Mouse (Mus musculus): ENCODE measurements around the gene Pdzd2. TPM values are rescaled to one million over a fixed set of nuclear protein-coding genes. Genes with fewer than 3 reads are reported as not detected.
A peak's percentile ranks its signal among the peaks of the same experiment; 100 is the strongest.

The Pdzd2 gene
- total RNA-seq, 2 experiments from 2014 or later = 178 to 205 TPM

DNA sequence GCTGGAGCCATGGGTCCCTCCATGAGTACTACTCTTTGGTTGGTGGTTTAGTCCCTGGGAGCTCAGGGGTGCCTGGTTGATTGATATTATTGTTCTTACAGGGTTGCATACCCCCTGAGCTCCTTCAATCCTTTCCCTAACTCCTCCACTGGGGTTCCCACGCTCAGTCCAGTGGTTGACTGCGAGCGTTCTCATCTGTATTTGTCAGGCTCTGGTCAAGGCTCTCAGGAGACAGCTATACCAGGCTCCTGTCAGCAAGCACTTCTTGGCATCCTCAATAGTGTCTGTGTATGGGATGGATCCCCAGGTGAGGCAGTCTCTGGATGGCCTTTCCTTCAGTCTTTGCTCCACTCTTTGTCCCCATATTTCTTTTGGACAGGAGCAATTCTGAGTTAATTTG is 392.8 kb downstream of the Pdzd2 start:
- DNase-seq = no peak

DNA sequence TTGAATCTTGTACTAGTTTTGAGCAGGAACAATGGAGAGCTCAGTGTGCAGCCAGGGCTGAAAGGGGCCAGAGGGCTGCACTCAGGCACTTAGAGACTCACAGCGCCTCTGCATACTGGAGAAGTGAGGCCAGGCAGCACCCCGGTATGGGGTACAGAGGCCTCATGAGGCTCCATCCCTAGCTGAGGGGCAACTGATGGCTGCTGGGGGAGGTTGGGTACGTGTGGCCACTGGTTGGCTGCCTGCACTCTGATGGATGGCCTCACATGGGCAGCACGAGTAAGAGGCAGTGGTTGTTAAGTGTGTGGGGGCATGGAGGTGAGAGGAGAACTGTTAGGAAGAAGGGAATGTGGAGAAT is 398.3 kb downstream of the Pdzd2 start:
- no peak for DNase-seq

DNA sequence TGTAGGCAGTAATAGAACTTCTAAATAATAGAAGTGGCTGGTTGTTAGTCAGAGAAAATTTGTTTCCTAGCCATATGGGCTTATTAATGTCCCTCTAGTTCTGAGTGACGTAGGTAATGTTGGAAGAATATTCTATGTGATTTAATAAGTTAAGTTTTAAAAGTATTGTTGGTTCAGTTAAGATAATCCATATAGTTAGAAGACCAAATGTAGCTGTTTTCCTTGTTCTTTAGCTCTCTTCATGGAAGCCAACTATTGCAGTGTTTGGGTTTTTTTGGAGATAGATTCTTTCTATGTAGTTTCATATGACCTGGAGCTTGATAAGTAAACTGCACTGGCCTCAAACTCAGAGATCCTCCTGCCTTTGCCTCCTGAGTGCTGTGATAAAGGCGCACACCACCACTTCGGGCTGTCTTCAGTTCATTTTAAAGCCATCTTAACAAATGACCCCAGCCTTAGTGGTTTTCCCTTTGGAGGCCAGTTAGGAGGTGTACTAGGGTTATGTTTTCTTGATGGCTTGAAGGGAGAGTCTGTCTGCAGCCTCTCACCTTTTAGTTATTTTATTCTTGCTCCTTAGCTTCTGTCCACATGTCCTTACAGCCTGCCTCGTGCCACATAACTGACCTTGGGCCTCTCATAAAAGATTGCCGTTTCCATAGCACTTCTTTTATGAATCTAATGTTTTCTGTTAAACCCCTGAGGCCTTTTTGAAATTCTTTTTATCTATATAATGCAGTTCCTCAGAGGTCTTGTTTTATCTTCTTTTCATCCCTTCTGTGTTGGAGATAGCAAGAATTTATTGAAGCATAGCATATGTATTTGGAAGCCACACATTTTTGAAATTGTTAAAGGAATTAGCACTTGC is 399.0 kb downstream of the Pdzd2 start:
- DNase-seq = no peak

DNA sequence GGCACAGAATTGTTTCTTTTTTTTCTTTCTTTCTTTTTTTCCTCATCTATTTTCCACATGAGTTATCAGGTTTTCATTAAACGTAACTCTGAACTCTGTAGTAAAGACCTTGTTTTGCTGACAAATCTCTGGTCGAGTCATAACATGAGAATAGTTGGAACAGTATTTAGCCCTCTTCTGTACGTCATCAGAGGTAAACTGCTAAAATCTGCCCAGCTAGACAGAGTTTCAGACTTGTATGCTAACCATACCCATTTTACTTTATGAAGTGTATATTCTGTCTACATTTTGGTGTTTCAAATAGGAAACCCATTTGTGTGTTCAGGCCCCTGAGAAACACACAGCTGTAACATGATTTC is 402.0 kb downstream of the Pdzd2 start:
- DNase-seq = no peak

DNA sequence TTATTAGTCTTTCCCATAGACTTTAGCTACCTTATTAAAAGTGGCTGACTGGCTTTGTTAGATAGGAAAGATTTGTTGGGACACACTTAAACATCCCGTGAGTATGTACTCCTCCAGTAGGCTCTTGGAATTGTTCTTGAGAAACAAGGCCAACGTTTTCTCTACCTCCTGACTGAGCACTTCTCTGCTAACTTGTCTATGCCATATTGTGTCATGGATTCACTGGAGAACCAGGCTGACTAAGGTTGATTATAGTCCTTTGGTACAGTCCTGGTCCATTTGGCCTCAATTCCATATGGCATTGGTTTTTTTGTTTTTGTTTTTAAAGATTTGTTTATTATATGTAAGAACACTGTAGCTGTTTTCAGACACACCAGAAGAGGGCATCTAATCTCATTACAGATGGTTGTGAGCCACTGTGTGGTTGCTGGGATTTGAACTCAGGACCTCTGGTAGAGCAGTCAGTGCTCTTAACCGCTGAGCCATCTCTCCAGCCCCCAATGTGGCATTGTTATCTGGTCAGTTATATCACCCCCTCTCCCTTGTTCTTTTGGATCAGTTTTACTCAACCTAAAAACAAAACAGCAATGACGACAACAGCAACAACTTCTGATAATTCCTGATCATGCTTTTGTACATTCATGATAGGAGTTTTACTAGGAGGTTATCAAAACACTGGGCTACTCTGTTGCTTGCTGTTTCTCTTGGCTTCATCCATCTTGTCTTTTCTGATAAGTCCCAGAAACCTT is 402.5 kb downstream of the Pdzd2 start:
- no peak for DNase-seq

DNA sequence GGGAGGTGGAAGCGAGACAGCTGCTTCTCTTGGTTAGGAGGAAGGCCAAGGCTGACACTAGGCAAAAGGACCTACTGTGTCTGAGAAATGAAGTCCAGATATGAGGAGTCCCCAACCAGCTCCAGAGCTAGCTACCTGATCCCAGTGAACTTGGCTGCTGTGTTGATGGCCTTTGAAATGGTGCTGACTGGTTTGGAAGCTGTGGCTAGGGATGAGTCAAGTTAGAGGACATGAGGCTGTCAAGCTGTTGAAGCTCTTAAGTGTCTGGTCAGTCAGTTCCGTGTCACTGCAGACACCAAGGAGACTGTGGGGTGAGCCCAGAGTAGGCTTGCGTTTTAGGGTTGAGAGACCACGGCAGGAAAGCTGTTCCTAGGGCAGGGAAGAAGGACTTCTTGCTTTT is 405.3 kb downstream of the Pdzd2 start:
- no peak for DNase-seq

DNA sequence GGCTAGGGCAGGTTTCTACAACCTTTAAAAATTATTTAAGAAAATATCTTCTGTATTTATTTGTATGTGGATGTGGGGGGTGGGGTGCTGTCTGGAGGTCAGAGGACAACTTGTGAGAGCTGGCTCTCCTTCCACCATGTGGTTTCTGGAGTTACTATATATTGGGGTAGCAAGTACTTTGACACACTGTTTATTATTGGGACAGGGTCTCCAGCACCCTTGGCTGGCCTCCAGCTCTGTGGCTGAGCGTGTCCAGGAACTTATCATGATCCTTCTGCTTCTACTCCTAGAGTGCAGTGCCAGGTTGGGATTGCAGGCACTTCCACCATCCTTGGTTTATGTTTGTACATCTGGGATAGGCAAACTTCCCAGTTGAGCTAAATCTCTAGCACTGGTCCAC is 408.4 kb downstream of the Pdzd2 start:
- DNase-seq = no peak

DNA sequence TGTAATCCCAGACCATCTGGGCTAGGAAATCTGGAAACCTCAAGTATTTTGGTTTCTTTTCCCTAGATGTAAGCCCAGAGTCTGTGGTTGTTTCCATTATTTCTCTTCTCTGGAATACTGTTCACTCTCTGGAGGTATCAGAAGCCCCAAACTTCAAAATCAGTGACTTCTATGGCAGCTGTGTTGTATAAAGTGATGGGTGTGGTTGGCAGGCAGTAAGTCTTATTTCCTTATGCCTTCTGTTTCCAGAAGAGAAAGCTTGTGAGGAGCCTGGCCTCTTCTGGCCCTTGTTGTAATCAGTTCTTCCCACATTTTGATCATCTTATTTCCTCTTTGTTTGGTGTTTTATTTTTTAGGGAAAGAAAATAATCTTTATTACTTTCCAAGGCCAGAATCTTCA is 408.8 kb downstream of the Pdzd2 start:
- DNase-seq = no peak

DNA sequence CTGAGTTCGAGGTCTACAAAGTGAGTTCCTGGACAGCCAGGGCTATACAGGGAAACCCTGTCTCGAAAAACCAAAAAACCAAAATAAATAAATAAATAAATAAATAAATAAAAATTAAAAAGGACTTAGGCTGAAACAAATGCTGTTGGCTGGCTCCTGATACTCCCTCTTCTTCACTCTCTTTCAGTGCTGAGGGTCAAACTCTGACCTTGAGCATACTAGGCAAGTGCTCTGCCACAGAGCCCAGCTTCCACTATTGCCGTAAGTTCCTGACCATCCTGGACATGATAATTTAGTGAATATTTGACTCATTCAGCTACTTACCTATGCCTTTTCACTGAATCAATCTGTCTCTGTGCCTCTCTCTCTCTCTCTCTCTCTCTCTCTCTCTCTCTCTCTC is 409.3 kb downstream of the Pdzd2 start:
- DNase-seq = no peak

DNA sequence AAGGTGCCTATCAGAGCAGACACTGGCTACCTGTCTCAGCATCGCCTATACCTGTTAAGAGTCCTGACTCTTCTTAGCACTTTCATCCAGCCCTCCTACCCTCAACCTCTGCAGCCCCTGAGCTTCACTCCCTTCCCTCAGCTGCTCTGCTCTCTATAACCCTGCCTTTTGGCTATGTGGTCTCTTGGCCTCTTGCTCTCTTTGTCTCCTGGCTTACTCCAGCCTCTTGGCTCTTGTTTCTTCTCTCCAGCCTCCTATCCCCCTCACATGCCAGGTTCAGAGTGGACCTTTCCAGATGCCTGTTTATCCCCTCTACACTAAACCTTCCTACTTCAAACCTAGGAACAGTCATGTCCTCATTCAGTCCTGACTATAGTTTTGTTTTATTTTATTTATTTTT is 415.4 kb downstream of the Pdzd2 start:
- no peak for DNase-seq

DNA sequence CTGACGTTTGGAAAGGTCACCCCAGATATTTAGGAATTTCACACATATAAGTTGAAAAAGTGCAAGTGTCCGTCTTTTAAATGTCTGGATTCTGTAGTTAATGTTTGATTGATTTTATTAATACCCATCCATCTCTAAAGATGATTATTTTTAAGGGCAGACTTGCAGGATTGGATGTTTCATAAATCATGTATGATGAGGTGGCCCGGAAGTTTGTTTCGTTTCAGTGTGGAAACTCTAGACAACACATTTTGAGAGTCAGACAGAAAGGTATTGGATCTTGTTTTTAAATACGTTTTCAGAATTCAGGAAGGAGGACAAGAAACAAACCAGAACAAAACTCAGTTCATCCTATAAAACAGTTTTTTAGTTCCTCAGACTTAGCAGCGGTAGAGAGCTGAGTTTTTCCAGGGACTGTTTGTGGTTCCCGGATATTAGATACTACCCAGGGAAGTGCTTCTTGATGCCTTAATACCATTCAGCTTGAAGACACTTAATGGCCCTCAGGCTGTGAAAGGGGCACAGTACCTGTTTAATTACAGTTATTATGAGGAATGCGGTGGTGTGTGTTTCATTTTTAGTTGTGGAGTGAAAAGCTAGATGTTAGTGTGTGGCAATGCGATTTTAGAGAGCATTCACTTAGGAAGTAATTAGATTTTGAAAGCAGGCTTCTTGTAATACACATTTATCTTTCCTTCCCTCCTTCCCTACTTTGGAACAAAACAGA is 416.9 kb downstream of the Pdzd2 start:
- DNase-seq = no peak

DNA sequence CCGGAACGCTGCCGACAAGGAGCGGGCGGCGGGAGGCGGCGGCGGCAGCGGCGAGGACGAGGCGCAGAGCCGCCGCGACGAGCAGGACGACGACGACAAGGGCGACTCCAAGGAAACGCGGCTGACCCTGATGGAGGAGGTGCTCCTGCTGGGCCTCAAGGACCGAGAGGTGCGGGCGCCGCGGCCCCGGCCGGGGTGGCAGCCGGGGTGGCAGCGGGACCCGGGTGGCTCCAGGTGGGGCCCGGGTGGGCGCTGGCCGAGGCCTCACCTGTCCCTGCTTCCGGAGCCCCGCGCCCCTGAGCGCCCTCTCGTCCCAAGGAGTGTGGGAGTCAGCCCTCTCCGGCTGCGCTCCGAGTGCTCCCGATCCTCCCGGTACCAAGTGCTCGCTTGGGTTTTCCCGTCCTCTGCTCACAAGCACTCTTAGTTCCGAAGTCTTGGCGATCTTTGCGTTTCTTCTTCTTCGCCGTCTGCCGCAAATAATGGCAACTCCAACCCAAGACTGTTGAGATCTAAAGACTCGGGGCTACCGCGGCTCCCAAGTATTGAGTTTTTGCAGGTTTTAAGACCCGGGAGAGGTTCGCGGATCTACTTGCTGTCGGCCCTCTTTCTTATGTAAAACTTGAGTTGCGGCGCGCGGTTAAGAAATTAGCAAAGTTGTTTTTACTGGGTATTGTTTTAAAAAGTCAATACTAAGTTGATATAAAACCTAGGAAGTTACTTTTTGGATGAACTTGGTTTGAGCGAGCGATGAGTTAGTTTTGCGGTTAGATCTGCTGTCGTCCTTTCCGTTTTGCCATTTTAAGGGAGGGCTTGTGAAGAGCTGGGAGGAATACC is 417.7 kb downstream of the Pdzd2 start, which contains the start of gene 1810049J17Rik:
Gene 1810049J17Rik, minus strand, starts transcription at position 112 of the 834 bp plus-strand sequence.
- peak; percentile 59 for DNase-seq

DNA sequence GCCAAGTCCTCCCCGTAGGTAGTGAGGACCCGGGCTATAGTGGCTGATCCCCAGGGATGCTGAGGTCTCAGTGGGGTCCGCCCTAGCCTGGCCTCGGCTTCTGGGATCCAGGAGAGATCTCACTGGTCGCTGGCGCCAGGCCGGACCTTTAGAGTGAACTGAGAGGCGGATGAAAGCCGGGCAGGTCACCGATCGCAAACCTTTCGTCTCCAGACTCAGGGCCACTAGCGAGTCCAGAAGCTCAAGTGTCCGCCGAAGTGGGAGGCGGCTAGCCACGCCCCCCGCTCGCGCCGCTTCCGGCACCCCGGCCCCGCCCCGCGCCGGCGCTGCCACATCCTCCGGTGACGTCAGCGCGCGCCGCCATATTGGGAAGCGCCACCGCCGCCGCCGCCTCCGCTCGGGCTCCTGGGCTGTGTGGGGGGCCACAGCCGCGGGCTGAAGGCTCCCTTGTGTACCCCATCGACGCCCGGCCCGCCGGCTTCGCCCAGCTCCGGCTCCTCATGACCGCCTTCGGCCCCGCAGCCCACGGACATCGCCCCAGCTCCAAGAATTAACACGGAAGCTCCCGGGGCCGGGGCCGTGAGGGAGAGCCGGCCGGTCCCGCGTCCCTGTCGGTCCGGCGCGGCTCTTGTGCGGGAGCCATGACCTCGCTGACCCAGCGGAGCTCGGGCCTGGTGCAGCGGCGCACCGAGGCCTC is 418.5 kb downstream of the Pdzd2 start, which contains the start of gene Golph3:
Gene Golph3, plus strand, starts transcription at position 360 of the 697 bp plus-strand sequence.
- peak; percentile 97 for DNase-seq

DNA sequence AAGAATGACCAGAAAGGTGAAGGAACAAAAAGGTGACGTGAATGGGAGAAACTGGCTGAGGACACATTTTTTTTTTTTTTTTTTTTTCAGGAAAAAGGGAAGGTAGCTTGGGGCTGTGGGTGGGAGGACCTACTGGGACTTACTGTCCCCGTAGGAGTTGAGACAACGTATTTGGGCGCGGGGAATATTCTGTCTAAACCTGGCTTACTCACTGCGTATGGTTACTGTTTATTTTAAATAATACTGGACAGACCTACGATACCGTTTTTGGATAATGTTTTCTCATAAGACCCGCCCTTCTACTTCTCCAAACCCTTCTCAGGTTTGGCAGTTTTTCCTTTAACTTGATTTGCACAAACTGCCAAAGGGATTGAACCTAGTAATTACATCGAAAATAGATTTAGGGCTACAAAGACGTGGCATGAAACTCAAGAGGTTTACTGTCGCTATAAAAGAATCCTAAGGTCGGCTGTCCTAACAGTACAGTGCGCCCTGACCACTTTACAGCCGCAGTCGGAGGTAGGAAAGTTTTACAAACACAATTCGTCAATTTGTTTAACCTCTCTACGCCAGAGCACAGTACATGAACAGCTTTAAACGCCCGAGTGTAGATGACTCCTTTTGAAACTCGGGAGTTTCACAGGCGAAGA is 419.2 kb downstream of the Pdzd2 start:
- DNase-seq = no peak

DNA sequence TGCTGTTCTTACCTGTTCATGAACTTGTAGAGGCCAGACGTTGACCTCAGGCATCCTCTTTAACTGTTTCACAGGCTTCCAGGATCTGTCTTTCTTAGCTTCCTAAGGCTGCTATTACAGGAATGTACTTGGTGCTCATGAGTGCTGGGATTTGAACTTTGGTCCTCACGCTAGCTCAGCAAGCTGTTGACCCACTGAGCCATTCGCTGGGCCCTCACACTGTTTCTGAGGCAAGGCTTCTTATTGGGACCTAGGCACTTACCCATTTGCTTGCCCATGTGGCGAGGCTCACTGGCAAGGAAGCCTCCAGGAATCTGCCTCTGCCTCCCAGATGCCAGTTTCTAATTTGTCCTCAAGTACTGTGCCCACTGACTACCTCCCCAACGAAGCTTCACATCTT is 419.8 kb downstream of the Pdzd2 start:
- no peak for DNase-seq

DNA sequence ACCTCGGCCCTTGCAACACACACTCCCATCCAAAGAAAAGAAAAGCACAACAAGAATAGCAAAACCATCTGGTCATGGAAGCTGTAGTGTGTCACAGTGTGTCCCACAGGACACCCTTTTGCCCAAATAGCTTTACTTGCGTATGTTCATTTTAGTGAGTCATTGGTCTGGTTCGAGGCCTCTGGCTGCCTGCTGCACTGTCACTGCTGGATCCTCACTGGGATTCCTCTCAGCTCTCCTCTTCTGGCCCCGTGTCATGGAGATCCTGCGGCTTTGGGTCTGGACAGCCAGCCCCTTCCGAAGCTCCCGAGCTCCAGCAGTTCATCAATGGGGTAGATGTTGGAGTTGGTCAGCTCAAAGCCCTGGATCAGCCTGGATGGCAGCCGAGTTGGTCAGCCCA is 421.3 kb downstream of the Pdzd2 start:
- DNase-seq = no peak

DNA sequence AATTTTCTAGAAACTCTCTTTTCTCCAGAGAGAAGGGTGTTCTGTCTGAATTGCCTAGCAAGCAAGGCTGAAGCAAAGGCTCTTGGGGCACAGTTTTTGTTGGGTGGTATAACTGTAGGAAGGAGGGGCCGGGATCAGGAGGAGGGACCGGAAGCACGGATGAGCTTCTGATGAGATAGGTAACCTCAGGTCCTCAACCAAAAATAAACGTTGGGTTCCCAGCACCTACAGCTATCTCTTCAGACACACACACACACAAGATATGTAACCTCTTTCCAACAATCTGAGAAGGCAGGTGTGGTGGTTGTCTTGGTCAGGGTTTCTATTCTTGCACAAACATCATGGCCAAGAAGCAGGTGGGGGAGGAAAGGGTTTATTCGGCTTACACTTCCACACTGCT is 422.4 kb downstream of the Pdzd2 start:
- no peak for DNase-seq

DNA sequence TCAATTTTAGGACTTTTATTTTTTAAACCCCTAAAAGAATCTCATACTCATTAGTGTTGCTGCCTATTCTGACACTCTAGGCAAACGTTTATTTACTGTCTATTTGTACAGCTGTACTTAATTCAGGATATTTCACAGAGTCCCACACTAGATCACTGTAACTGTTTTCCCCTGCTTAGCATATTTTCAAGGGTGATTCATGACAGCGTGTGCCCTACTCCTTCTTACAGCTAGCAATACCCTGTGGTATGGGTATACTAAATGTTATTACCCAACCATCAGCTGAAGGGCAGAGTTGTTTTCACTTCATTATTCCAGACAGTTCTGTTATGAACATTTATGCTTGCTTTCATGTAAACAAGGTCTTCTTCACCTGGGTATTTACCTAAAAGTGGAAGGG is 423.7 kb downstream of the Pdzd2 start:
- DNase-seq = no peak

DNA sequence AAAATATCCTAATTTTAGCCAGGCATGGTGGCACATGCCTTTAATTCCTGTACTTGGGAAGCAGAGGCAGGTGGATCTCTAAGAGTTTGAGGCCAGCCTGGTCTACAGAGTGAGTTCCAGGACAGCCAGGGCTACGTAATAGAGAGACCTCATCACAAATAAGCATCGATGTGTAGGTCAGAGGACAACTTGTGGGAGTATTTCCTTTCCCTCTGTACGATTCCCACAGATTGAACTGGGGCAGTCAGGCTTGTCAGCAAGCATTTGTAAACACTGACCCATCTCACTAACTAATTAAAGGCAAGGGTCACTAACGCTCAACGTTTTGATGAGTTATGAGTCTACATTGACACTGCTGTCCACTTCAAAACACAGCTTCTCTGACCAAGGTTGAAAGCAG is 425.1 kb downstream of the Pdzd2 start:
- DNase-seq = no peak

DNA sequence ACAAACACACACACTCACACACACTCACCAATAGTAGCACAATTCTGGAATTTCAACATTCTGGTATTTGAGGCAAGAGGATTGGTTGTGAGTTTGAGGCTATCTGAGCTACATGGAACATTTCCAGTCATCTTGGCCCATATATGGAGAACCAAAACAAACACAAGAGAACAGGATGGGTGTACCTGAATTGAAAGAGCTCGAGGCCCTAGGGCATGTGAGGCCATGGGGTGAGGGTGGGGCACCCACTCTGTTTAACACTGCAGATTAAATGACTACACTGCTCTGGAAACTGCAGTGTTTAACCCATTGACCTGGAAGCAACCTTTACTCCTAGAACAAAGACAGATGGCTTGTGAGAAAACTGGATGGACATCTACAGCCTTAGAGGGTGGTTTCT is 426.5 kb downstream of the Pdzd2 start:
- DNase-seq = no peak

DNA sequence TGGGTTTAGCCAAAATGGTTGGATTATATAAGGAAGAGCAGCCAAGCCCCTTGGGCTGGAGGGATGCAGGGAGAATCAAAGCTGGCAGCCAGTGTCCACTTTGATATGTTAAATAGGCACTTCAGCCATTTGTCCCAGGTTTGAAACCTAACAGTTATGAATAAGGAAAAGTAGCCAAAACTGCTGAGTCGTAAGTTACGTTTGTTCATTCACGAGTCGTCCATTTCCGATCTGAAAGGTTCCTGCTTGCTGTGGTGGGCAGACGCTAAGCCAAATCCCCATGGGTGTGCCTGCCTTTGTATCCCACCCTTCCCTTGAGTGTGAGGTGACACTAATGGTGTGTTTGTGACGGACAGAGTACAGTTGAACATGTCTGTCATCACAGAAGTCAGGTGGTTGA is 428.3 kb downstream of the Pdzd2 start:
- no peak for DNase-seq
